Mouse (Mus musculus) hindlimb bud, embryonic 11.5 days (tissue): ENCODE data around the gene Kndc1.

Source experiments
- DNase-seq: peaks from one replicate; pipeline ENCODE4 v3.0.0-alpha.2; 2012; ENCODE audit warnings: low read depth, low spot score; ENCODE audit errors: extremely low spot score

The Kndc1 gene

DNA sequence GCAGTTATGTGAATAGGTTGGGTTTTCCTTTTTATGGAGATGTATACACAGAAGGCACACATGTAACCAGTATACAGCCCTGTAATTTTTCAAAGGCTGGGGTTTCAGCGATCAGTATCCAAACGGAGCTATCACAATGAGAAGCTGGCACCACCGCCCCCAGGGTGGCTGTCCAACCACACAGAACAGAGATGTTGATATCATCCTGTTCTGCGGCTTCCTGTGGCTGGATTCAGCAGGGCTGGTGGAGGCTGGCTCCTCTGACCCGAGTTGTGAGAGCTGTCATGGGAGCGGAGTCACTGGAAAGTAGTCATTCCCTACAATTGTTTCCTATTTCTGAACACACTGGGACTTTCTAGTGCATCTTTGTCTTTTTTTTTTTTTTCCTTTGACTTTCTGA is 10.8 kb downstream of the Kndc1 start:
- DNase-seq, result no peak

DNA sequence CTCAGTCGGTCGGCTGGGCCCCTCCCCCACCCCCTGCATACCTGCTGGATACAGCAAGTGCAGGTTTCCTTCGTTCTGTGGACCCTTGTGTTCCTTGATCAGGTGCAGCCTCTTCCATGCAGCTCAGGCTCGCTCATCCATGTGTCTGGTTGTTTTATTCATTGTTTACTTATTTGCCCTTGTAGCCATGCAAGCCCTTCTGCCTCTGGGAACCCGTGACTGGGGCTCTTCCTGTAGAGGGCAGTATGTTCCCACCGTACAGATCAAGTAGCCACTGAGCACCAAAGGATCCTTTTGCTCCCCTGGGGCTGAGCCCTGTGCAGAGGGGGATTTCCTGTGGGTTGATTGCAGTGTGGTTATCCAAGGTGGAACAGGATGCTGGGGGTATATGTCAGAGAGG is 11.2 kb downstream of the Kndc1 start:
- no peak for DNase-seq

DNA sequence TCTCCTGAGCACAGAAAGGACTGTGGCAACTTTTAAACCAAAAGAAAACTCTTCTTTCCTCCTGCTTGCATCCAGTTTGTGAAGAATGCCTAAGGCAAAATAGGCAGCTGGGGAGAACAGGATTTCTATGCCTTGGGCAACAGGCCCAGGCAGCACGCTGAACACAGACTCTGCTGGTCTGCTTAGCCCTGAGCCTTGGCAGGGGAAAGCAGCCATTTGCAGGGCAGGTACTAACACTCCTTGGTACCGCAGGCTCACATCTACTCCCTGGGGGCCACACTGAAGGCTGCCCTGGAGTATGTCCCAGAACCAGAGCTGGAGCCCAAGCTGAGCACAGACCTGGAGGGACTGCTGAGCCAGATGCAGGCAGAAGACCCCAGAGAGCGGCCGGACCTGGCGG is 13.7 kb downstream of the Kndc1 start:
- no peak for DNase-seq

DNA sequence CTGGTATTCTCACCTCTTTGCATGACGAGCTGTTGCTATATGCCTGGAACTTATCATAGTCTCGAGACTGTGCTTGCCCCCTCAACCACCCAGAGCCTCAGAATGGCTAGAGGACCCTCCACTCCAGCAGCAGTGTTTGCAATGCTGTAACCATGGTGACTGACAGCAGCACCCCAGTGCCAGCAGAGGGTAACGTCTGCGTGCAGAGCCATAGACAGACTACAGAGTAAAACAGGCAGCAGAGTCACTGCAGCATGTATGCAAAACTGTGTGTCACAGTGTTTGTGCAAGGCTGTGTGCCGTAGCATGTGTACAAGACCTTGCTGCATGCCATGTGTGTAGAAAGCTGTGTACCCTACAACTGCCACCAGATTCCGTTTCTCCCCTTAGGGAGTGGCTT is 15.0 kb downstream of the Kndc1 start:
- no peak for DNase-seq

DNA sequence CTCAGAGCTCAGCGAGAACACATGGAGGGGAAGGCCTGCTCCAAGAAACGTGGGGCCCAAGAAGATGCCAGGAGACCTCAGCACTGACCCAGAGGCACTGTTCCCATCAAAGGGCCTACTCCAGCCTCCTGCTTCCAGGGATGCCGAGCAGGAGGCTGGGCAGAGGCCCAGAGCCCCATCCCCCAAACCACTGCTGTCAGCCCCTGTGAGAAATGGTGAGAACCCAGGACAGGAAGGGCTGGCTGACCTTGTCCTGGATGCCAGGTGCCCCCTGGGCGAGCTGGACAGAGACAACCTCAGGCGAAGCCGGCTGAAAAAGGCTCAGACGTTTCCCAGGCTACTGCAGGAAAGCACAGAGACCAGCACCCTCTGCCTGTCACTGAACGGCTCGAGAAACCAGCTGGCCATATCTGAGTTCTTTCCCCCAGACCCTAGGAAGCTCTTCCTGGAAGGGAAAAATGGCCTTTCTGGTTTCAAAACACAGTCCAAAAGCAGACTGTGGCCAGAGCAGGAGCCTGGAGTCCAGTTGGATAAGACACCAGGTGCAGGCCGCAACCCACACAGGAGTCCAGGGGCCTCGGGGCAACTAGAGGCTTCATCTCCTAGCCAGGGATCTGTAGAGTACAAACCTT is 15.8 kb downstream of the Kndc1 start:
- no peak for DNase-seq

DNA sequence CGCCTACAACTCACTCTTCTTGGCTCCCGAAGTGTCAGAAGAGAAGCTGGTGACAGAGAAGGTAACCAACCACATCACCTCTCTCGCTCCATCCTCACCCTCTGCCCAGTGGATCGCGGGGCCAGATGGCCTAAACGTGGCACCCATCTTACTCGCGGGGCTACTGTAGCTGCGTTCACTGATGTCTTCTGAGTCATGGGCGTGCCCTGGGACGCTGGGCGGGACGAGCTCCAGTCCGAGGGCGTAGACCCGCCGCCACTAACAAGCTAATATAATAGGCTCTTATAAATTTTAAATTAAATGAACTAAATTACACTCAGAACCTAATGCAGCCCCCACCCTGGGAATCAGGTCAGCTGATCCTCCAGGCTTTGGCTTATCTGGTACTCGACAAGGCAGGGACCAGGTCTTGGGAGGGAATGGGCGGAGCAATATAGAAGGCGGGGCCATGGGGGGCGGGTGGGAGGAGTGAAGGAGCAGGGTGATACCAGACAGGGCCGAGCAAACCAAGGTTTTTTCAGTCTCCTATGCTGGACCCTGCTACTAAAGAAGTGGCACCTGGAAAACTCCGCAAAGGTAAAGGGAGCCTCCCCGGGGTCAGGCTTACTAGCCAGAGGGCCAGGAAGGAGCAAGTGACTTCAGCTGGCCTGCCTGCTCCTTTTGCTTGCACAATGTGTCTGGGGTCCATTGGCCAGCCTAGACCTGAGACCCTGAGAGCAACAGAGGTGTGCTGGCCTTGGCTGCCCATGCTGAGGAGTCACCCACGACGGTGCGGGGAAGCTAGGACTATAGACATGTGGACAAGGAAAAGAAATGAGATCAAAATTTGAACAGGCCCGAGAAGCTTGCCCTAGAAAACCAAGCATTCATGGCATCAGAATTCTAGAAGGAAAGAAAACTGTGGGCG is 19.9 kb downstream of the Kndc1 start:
- no peak for DNase-seq

DNA sequence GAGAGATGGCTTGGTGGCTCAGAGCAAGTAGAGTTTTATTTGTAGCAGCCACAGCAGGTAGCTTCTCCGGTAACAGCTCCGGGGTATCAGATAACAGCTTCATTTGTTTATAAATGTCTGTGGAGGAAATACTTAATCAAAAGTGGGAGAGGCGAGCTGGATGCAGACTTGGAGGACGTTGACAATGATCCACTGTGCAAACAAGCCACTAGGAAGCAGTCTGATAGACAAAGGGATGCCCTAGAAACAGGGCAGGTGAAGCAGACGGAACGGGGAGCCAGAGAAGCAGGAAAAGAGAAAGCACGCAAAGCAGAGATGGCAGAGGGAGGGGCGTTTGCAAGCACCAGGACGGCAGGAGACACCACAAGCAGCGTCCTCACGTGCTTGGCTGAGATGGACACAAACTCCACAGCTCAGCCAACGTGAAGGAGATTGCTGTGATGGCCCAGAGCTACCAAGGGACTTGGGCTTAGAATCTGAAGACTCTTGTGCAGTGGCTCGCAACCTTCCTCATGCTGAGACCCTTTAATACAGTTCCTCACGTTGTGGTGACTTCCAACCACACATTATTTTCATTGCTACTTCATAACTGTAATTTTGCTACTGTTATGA is 21.3 kb downstream of the Kndc1 start:
- DNase-seq, result no peak

DNA sequence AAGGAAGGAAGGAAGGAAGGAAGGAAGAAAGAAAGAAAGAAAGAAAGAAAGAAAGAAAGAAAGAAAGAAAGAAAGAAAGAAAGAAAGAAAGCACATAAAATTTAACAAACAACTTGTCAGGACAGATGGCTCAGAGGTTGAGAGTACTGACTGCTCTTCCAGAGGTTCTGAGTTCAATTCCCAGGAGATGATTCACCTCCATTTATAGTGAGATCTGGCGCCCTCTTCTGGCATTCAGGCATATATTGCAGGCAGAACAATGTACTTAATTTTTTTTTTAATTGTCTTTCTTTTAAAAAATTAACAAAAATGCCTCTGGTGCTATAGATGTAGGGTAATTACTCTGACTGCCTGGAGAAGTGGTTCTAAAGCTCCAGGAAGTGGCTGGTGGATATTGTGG is 21.8 kb downstream of the Kndc1 start:
- DNase-seq, result no peak

DNA sequence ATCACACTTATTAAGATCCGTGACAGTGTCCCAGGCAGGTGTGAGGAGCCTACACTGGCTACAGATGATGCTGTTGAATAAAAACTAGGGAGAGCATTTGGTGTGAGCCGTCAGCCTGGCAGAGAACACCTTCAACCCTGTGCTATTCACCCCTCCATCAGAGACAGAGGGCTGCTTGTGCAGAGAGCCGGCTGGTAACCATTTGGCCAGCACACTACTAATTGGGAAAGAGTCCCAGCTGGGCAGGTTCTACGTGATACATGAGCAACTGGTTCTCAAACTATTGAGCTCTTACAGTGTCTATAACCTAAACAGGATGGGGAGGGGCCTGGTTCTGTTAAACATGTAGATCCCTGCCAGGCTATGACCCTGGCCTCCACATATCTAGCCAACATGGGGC is 23.8 kb downstream of the Kndc1 start:
- DNase-seq, result no peak

DNA sequence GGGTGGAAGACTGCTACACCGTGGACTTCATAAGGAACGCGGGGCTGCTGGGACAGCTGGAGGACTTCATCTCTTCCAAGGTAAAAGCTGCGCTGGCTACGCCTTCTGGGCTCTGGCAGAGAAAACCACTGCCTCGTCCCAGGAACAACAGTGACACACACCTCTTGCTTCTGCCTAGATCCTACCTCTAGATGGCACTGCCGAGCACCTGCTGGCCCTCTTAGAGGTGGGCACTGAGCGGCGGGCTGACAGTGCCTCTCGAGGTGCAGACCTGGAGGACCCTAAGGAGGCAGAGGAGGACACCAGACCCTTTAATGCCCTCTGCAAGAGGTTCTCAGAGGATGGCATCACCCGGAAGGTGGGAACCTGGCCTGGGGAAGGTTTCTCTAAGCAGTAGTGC is 36.2 kb downstream of the Kndc1 start:
- DNase-seq, result no peak

DNA sequence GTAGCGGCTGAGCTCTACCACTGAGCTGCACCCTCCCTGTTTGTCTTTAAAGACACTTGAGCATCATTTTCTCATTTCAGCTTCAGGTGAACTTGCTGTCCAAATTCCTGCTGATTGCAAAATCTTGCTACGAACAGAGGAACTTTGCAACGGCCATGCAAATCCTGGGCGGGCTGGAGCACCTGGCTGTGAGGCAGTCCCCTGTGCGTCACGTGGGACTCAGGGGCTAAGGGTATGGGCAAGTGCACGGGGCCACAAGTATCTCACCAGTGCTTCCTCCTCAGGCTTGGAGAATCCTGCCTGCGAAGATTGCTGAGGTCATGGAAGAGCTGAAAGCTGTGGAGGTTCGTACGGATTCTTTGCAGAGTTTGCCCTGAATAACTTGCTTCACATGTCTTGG is 42.2 kb downstream of the Kndc1 start:
- DNase-seq, result no peak

DNA sequence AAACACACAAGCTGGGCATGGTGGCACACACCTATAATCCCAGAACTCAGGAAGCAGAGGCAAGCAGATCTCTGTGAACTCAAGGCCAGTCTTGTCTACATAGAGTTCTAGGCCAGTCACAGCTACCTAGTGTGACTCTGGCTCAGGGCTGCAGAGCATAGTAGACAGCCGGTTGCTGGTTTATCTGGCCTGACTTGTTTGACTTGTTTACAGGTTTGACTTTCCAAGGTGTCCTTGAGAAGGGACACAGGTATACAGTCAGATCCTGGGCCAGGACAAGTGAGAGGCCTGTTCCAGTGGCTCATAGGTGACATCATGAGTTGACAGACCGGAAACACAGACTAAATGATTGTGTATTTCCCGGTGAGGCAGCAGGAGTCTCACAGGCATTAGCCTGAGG is 42.6 kb downstream of the Kndc1 start:
- DNase-seq, result no peak

DNA sequence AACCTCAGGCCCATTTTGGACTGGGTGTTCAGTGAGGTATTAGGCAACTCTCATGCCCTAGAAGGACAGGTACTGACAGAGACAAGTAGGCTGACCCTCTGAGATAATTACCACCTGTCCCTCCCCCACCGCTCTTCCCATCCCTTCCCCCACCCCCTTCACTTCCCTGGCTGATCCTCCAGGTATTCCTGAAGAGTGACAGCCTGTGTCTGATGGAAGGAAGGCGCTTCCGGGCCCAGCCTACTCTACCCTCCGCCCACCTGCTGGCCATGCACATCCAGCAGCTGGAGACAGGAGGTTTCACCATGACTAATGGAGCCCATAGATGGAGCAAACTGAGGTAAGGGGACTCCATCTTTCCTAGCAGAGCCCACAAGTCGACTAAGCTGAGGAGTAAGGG is 43.3 kb downstream of the Kndc1 start:
- DNase-seq, result no peak

DNA sequence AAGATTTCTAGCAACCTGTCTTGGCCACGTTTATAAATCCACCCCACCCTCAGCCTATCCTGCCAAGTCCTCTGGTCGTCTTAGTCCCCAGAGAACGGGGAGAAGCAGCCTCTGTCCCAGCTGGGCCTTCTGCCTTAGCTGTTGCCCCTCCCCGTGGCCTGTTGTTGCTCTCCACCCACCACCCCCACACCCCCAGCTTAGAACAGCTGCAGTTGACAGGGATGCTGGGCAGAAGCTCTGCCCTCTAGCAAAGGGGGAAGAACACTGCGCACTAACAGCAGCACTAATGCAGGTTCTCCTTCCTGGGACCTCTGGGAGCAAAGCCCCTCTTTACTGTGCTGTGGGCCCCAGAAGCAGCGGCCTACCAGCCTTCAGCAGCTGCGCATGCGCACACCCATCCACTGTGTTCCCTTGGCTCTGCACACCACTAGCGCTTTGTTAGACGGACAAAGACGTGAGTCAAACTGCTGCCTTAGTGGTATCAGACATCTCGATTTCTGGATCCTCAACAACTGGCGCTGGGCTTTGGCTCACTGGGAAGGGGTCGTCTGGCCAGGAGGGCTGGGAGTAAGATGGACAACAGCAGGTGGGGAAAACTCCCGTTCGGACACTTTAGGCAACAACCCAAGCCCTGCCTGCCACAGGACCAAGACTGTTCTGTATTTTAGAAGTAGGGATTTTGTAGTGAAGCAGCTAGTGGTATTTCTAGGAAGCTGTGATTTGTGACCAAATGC is 46.1 kb downstream of the Kndc1 start:
- DNase-seq, result no peak

DNA sequence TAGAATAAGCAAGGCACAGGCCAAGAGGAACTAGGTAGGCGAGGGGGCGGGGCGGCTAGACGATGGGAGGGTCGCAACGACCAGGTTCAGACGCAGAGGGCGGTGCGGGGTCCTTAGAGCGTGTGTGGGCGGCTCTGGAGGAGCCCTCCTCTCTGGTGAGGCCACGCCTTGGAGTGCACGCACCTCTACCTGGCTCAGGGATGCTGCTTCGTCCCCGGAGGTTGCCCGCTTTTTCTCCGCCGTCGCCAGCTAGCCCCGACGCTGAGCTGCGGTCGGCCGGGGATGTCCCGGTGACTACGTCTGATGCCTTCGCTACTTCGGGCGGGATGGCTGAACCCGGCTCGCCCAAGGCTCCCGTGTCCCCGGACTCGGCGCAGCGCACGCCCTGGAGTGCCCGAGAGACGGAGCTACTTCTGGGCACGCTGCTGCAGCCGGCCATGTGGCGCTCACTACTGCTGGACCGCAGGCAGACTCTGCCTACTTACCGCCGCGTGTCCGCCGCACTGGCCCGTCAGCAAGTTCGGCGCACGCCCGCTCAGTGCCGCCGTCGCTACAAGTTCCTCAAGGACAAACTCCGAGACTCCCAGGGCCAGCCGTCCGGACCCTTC is 49.3 kb downstream of the Kndc1 start, which contains the start of gene Utf1:
Utf1 (plus strand) TSS at position 116 of the 608 bp plus-strand sequence.
- no peak for DNase-seq

DNA sequence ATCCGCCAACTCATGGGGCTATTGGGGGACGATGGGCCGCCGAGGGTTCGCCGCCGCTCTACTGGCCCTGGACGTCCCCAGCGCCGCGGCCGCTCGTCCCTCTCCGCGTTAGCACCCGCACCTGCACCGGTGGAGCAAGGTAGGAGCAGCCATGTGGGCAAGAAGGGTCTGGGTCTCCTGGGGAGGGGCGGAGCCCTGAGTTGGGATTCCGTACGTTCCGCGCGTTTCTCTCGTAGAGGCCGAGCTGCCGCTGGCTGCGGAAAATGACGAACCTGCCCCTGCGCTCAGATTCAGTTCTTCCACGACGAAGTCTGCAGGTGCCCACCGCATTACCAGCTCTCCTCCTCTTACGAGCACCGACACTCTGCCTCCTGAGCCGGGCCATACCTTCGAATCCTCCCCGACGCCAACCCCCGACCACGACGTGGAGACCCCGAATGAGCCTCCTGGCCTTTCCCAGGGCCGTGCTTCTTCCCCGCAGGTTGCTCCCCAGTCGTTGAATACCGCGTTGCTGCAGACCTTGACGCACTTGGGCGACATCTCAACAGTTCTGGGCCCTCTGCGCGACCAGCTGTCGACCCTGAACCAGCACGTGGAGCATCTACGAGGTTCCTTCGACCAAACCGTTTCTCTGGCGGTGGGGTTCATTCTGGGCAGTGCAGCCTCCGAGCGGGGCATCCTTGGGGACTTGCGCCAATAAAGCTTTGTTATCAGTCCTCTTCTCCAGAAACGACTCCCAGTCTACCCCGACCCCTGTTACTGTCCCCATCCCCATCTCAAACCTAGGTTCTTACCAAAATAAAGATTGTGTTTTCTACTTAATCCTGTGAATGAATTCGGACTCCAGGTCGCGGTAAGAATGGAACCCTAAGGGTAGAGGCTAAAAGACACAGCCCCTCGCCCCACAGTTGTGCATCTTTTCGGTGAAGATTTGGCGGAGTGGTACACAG is 50.1 kb downstream of the Kndc1 start:
- no peak for DNase-seq

DNA sequence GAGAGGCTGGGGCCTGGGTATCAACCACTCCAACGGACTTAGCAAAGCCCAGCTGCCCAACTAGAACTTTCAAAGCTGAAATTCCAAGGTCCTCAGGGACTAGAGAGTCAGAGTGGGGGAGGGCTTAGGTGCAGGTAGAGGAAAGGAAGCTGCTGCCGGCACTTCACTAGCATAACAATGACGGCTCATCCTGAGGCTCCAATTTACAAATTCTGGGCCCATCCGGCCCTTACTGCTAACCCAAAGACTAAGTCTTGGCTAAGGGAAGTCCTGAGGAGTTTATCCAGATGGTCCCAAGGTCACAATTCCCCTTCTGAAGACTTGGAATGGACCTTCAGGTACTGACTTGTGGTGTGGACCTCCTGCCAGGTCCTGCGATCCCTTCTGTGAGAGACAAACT is 51.0 kb downstream of the Kndc1 start:
- DNase-seq, result no peak

DNA sequence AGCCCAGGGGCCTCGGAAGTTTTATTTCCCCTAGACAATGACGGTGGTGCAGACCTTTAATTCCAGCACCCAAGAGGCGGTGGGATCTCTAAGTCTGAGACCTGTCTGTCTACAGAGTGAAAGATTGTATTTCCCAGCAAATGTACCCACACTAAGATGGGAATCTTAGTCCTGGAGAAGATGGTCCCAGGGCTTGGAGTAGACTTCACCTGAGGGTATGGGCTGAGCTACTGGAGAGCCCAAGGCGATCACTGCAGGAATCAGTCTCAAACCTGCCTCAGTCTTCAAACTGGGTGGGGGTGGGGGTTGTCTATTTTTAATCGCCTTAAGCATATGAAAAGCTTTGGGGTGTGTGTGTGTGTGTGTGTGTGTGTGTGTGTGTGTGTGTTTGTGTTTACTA is 51.5 kb downstream of the Kndc1 start:
- no peak for DNase-seq

DNA sequence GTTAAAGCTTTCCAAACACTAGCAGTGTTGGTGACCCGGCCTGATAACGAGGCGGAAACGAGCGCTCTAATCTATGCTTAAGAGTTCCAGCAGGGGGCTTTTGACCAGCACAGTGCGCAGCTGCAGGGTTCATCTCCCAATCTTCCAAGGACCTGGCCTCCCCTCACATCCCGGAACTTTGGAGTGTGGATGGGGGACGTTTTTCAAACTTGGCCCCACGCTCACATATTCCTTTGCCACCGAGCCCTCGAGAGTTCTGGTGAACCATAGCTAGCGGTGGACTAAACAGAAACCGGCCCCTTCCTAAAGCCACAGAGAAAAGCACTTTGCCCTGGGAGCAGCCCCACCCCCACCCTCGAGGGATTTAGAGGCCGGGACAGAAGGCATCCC is 55.4 kb downstream of the Kndc1 start:
- no peak for DNase-seq
